Mouse (Mus musculus): ENCODE results near the gene Ldb3.
A peak's percentile ranks its signal among the peaks of the same experiment; 100 is the strongest.

Gene Ldb3

GRCm38 (mm10) chr14:34553470-34553869 lies 35.0 kb downstream of the Ldb3 start:
- DNase-seq: no peak

DNA sequence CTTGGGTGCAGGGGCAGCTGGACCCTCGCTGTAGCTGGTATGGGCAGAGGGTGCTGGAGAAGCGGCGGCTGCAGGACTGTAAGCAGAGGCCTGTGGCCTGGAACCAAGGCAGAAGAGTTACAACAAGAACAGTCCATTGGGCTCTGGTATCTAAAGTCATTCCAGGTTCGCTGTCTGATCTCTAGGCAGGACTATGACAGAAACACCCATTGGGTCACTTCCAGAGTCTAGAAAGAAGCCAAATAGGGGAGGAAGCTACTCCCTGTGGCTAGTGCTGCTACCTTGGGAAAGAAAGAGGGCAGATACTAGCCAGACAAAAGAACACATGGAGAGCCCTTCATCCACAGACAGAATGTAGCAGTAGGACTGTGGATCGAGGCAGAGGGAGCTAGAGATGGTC lies 36.3 kb downstream of the Ldb3 start:
- DNase-seq: no peak

GRCm38 (mm10) chr14:34549004-34549671 lies 39.3 kb downstream of the Ldb3 start:
- DNase-seq: peak; percentile 94

- DNase-seq: peak; percentile 78
These were observed 40.0 kb downstream of the Ldb3 start for GRCm38 (mm10) chr14:34548391-34549001.

- DNase-seq: no peak
These were observed 43.9 kb downstream of the Ldb3 start for GRCm38 (mm10) chr14:34544545-34544944.

DNA sequence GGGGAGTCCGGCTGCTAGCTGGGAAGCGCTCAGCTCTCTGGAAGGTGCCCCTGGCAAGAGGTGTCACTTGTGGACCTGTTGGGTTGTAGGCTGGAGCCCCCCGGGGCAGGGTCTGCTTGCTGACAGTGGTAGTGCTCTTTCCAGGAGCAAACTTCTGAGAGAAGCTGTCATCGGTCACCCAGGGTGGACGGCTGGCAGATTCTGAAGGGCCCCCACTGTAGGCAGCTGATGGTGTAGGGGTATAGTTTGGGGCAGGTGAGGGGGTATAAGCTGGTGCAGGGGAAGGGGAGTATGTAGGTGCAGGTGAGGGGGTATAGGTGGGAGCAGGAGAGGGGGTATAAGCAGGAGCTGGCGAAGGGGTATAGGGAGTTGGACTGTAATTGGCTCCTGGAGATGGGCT lies 44.5 kb downstream of the Ldb3 start:
- no peak for DNase-seq

GRCm38 (mm10) chr14:34543596-34543995 lies 44.9 kb downstream of the Ldb3 start:
- no peak for DNase-seq

GRCm38 (mm10) chr14:34541896-34542295 lies 46.6 kb downstream of the Ldb3 start:
- no peak for DNase-seq

DNA sequence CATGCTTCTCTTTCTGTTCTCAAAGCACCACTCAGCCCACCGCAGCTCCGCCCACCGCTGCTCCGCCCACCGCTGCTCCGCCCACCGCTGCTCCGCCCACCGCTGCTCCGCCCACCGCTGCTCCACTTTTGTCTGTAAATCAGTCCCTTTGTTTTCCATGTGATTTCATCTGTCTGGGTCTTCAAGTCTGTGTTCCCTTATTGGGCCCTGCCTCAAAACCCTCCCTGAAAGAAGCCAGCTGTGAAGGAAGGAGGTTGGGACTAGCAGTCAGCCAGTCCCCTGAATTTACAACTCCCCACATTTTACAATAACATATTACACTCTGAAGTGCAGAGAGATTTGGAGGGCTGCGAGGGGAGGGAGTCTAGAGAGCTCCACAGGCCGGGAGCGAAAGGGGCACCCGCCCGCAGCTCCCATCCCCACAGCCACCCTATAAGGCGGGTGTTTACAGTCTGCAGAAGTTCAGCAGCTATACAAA lies 47.8 kb downstream of the Ldb3 start:
- DNase-seq: peak; percentile 50

GRCm38 (mm10) chr14:34535883-34536282 lies 52.6 kb downstream of the Ldb3 start:
- DNase-seq: no peak

- no peak for DNase-seq
These were observed 54.9 kb downstream of the Ldb3 start for GRCm38 (mm10) chr14:34533537-34533936.

DNA sequence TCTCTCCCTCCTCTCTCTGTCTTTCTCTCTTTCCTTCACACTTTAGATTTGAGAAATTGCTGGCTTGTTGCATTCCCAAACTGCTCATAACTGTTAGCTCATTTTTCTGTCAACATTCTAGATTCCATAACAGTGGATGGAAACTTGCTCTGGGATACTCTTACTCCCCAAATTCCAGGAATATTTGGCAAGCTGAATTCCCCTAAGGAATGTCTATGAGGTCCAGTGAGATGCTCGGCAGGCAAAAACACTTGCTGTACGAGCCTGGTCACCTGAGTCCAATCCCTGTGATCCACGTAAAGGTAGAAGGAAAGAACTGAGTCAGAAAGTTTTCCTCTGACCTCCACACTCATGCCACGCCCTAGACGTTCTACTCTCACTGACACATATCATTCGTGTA lies 55.9 kb downstream of the Ldb3 start:
- no peak for DNase-seq

DNA sequence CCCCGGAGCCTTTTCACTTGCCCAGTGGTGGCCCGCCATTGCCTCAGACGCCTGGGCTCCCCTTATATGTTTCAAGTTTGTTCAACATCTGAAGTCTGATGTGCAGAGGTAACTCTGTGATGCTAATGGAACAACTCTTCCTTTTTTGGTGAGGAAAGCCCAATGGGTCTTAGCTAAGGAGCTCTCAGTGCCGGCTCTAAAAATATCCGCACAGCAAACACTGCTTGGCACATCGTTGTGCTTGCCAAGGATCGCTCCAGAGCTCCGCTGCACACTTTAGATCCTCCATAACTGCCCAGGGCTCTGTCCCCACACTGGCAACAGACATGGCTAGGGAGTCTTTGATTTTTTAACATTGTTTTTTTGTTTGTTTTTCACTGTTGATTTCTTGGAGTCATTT lies 59.7 kb downstream of the Ldb3 start:
- DNase-seq: no peak

DNA sequence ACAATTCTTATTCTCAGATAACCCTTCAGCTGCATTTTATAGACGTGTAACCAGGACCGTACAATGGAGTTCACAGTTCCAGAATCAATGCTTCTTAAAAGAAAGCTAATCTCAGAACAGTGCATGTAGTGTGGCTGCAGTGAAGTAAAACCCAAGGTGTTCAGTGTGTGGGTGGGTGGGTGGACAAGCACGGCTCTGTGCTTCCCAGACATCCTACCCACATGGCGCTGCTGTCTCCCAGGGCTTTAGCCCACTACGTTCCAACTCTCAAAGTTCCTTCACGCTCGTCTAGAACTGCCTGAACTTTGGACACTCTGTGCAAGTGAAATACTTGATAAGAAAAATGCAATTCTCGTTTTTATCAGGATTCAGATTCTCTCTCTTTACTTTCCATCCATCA lies 65.8 kb downstream of the Ldb3 start, which contains the start of gene 9230112D13Rik:
Gene 9230112D13Rik (minus strand): TSS at position 101 of the 400 bp plus-strand sequence.
- DNase-seq: no peak

DNA sequence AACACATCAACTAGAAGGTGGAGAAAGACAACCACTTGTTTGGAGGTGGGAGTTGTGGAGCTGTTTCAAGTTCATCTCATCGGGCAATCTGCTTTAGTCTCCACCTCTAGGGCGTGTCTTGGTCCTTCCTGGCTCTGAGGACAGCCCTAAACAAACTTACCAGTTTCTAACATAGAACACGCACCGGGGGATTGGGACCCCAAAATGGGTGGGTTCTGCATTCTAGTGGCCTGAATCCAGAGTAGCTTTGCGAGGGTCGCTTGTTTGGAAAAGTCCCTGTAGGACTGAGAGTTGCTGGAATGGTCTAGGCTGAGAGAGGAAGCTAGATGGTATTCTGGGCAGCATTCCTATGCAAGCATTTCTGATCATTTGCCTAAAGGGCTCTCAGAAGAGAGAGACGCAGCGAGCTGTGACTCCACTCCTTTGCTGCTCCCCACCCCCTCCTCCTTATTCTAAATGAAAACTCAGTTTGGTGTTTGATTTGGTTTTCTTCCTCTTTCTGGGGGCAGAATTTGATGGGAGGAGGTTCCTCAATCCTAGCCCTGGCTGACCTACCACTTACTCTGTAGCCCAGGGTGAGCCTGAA lies 70.4 kb downstream of the Ldb3 start:
- DNase-seq: no peak

DNA sequence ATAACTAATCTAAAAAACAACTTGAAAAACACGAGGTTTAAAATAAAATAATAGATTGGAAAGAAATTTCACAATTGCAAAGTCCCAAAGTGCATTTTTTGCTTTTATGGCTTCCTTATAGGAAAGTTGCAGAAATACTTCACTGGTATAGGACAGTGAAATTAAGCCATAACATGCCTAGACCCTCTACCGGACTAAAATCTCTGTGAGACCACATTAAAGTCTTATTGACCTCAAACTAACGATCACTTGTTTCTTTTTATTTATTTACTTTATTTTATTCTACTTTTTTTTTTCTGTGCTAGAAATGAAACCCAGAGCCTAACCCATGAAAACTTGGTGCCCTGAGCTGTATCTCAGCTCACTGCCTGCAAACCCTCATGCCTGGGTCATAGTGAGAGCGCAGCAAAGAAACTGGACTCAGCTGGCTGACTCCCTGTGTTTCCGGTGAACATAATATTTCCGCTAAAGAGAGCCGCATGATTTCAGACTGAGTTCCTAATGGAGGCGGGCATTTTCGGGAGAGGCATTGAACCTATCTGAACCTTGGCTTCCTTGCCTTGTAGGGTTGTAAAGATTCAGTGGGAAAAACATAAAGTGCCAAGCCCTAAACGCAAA lies 71.4 kb downstream of the Ldb3 start:
- no peak for DNase-seq

GRCm38 (mm10) chr14:34515860-34516259 lies 72.6 kb downstream of the Ldb3 start:
- DNase-seq: no peak

DNA sequence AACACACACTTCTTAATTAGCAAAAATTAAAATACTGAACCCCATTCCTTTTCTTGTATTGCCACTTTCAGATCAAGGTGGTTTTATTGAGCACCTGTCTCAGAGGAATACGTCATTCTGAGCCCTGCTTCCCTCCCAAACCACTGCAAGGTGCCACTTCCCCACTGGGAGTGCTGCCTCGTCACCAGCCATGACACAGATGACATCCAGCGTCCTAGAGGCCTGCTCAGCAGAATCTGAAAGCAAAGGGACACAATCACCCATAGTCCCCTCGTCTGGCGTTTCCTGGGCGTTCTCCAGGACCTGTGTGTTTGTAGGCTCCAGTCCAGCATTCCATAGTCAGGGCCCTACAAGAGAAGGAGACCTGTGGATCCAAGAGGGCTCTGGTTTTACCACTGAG lies 74.4 kb downstream of the Ldb3 start:
- no peak for DNase-seq

- no peak for DNase-seq
These were observed 75.9 kb downstream of the Ldb3 start for GRCm38 (mm10) chr14:34512602-34513001.

DNA sequence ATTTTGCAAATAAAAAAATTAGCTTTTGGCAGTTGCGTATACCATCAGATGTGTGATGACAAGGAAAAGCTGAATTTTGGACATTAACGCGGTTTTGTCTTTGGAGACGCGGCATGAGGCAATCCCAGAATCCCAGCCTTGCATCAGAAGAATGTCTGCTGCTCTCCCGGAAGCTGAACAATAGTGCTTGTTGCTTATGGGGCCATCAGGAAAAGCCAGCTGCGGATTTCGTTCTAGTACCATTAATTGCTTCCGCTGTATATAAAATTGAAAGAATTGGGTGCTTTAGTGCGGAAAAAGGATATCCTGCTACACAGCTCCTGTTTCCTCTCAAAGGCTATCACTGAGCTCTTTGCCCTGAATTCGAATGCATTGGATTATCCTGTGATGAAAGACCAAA lies 76.6 kb downstream of the Ldb3 start:
- no peak for DNase-seq

DNA sequence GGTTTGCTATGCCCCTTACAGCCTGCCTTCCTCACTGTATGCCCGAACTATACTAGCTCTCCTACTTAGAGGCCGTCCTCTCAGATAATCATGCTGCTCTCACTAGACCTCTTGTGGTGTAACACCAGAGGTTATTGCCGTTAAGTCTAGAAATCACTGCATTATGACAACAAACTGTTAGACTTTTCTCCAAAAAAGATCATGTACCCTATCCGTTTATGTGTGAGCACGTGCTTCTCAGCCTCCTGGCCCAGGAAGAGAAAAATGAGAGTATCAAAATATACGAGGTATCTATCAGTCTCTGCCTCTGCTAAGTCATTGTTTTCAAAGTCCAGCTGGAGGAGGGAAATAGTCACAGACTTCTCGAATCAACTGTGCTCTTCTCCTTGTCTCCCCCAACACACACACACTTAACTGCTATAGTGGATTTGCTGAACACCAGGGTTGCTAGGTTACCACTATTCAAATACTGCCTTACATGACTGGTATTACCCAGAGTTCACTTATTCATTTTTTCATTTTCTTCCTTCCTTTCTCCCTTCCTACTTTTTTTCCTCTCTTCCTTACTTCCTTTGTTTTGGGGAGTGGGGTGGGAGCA lies 79.5 kb downstream of the Ldb3 start:
- no peak for DNase-seq

GRCm38 (mm10) chr14:34508187-34508840 lies 80.2 kb downstream of the Ldb3 start:
- no peak for DNase-seq

DNA sequence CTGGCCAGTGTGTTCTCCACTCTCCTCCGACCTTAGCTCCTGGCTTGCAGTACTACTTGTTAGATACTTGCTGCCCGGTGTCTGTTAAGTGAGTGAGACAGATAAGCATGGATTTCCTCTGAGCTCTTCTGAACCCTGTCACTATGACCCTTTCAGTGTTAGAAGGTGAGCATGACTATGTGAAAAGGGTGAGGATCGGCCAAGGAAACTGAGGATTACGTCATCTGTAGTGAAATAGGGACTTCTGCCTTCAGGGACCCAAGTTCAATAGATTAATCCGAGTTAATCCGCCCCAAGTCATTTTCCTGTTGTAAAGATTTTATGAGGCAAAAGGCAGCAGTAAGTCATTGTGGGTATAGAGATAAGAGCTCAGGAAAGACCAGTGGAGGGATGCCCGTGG lies 83.2 kb downstream of the Ldb3 start:
- no peak for DNase-seq

Measured in embryo, embryonic 11 days (tissue).